Comparison of ENCODE assay signal across 15 mouse cellular contexts in genomic region chr15:27583620-27584019, GRCm38 (mm10). TPM values are rescaled to one million over a fixed set of nuclear protein-coding genes. Genes with fewer than 3 reads are reported as not detected.
DNase-seq lines count a peak whose midpoint lies in the region; TF ChIP-seq lines count a peak whose summit lies in the region.
"Had no signal": no experiment of that assay in that cellular context is flagged by ENCODE, and none has a peak within 500 bp of the region (broad histone marks: within the 10 kb centered on the region; RNA-seq: fewer than 3 reads in every experiment).

No protein-coding gene starts in this region.

- H3K79me2 ChIP-seq in heart, adult 2 months (replicated peaks; ENCODE audit: control insufficient read depth, insufficient read depth, low read length), result no peaks in the 10 kb centered on the region

- intact Hi-C loops in heart, adult 2 months (cut with DNase I), result loop anchor here (1.0 to 5.0 kb wide), 2 partner anchors 41 to 257 kb away; no protein-coding TSS in a partner anchor
- intact Hi-C loops in heart, postnatal 14 days (cut with DNase I), result loop anchor here (2.0 kb wide), 2 partner anchors 29 to 267 kb away; no protein-coding TSS in a partner anchor

- TF ChIP-seq EP300 in heart, adult 2 months (IDR thresholded peaks at IDR 0.05; ENCODE audit: insufficient read depth, low read depth, low read length), result no peak

- 87% methylated on average over 6 of the region's 6 CpGs for WGBS in heart, adult 2 months

- peaks cover 8% of the 10 kb centered on the region for H3K36me3 ChIP-seq in heart, adult 2 months (ENCODE audit: control insufficient read depth, insufficient read depth, low read length)
- H3K36me3 ChIP-seq: embryonic facial prominence, embryonic 12.5 days; intestine, embryonic 15.5 days had no signal

- peaks cover 7% of the 10 kb centered on the region for H3K4me1 ChIP-seq in heart, adult 2 months (ENCODE audit: control insufficient read depth, insufficient read depth, low read length)
- H3K4me1 ChIP-seq: embryonic facial prominence, embryonic 12.5 days; embryonic facial prominence, embryonic 15.5 days; intestine, embryonic 15.5 days had no signal

- peak; percentile 57 for DNase-seq in cerebellum, adult 11-12 months
- no peak for DNase-seq in cerebellum, postnatal 14 days
- DNase-seq in cerebellum, adult 9-10 months, result peak; percentile 67
- DNase-seq in cerebellum, postnatal 36 days, result no peak
- no peak for DNase-seq in heart, adult 2 months
- no peak for DNase-seq in heart, postnatal 14 days
- peak; percentile 59 for DNase-seq in brain, adult 2 months (ENCODE audit: low read depth, low spot score)

- no peak for TF ChIP-seq CTCF in heart, adult 2 months (IDR thresholded peaks at IDR 0.05)

- no peak overlapping the region for H3K9ac ChIP-seq in heart, adult 2 months (ENCODE audit: low read depth, low read length)
- H3K9ac ChIP-seq: embryonic facial prominence, embryonic 12.5 days; embryonic facial prominence, embryonic 15.5 days; forebrain, postnatal 0 days; hindbrain, embryonic 13.5 days; intestine, embryonic 15.5 days had no signal

- no peak for TF ChIP-seq POLR2A in heart, adult 2 months (IDR thresholded peaks at IDR 0.05; ENCODE audit: insufficient read depth, low read depth, low read length)

- no peaks in the 10 kb centered on the region for H3K27me3 ChIP-seq in heart, adult 2 months (ENCODE audit: control insufficient read depth, insufficient read depth, low read length)
- H3K27me3 ChIP-seq: CH12.LX; embryonic facial prominence, embryonic 12.5 days; embryonic facial prominence, embryonic 15.5 days; hindbrain, embryonic 13.5 days; intestine, embryonic 15.5 days; Patski had no signal

- peak overlapping the region; percentile 6 for H3K27ac ChIP-seq in heart, adult 2 months
- H3K27ac ChIP-seq: embryonic facial prominence, embryonic 12.5 days; embryonic facial prominence, embryonic 15.5 days; hindbrain, embryonic 10.5 days; hindbrain, embryonic 13.5 days; intestine, embryonic 15.5 days had no signal

- H3K4me3 ChIP-seq in heart, adult 2 months, result no peak overlapping the region
- H3K4me3 ChIP-seq: embryonic facial prominence, embryonic 12.5 days; embryonic facial prominence, embryonic 15.5 days; hindbrain, embryonic 10.5 days; hindbrain, embryonic 13.5 days; intestine, embryonic 15.5 days had no signal

RNA-seq across cellular contexts. Expression of gene Otulin, which starts 46.9 kb away (rescaled TPM):
- total RNA-seq in heart, adult 2 months (2021), result 10 to 100 TPM; 24.6 to 26.1 TPM
- polyA plus RNA-seq in heart, adult 2 months (2012; rRNA removed), result 18.7 and 22.5 TPM in 2 replicates
- 10 to 100 TPM; 25.9 to 26.4 TPM for total RNA-seq in heart, postnatal 14 days (2021)

Comparison
In these comparisons a context has a peak if more than half of its experiments do, and no peak if none do; other contexts are left out.
1. DNase-seq: peak in cerebellum, adult 11-12 months (single experiment), cerebellum, adult 9-10 months (single experiment) and brain, adult 2 months (single experiment); none in cerebellum, postnatal 14 days (0 of 2), cerebellum, postnatal 36 days (0 of 2), heart, adult 2 months (0 of 2) and heart, postnatal 14 days (0 of 2).